Mouse (Mus musculus) testis, adult 2 months (tissue): ENCODE measurements around the gene Retnla. TPM values are rescaled to one million over a fixed set of nuclear protein-coding genes. Genes with fewer than 3 reads are reported as not detected.

Source experiments
- H3K27ac ChIP-seq: fragments of 200-500 bp; 2 replicates; pipeline ENCODE4 v1.5.1; 2012; ENCODE audit warnings: low read depth, low read length; ENCODE audit not compliant: control insufficient read depth, insufficient read depth
- H3K27me3 ChIP-seq: fragments of 200-500 bp; 2 replicates; pipeline ENCODE4 v1.6.1; 2012; ENCODE audit warnings: mild to moderate bottlenecking, low read length, moderate library complexity; ENCODE audit not compliant: control insufficient read depth, insufficient read depth
- H3K36me3 ChIP-seq: fragments of 200-500 bp; 2 replicates; pipeline ENCODE4 v1.6.1; 2012; ENCODE audit warnings: mild to moderate bottlenecking, low read length; ENCODE audit not compliant: control insufficient read depth, insufficient read depth
- H3K4me1 ChIP-seq: fragments of 200-500 bp; 2 replicates; pipeline ENCODE4 v1.6.1; 2012; ENCODE audit warnings: low read length; ENCODE audit not compliant: control insufficient read depth, insufficient read depth
- H3K4me3 ChIP-seq: fragments of 200-500 bp; 2 replicates; pipeline ENCODE4 v1.5.1; 2012; ENCODE audit warnings: low read depth, mild to moderate bottlenecking, low read length, moderate library complexity, mixed read lengths; ENCODE audit not compliant: control insufficient read depth
- CTCF ChIP-seq: fragments of 200-500 bp; IDR thresholded peaks from 2 replicates; pipeline ENCODE4 v1.5.1; 2012; ENCODE audit warnings: low read depth, mild to moderate bottlenecking, inconsistent platforms, low read length, moderate library complexity; ENCODE audit not compliant: control insufficient read depth, insufficient read depth, insufficient replicate concordance
- POLR2A ChIP-seq: fragments of 200-500 bp; IDR thresholded peaks from 2 replicates; pipeline ENCODE4 v1.6.1; 2012; ENCODE audit warnings: low read depth, mild to moderate bottlenecking, inconsistent platforms, low read length, moderate library complexity; ENCODE audit not compliant: control insufficient read depth
- polyA plus RNA-seq: library from polyadenylated mRNA; depleted of rRNA; stranded (reverse); fragments of >200 nt; gene quantifications from 2 replicates; pipeline ENCODE4 v1.2.3, GENCODE M21; 2012; rRNA removed

Retnla gene
- polyA plus RNA-seq, 1 experiment, result 4.5 TPM

DNA sequence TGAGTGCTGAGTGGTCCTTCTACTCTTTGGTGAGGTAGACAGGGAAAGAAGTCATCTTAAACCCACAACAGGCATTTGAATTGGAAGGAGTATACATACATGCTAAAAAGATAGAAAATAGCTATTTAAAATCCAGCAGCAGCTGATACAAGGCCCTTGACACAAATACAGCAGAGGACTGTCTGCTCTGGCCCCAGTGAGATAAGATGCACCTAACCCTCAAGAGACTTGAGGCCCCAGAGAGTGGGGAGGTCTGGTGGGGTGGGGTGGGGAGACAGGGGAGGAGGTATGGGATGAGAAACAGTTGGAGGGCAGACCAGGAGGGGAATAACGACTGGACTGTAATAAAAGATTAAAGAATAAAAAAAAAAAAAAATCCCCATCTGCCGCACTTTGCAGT is 25.3 kb downstream of the Retnla start:
- TF ChIP-seq POLR2A (no peak), CTCF (no peak)
- H3K4me1 ChIP-seq, result no peaks in the 10 kb centered on the region
- no peak overlapping the region for H3K27ac ChIP-seq
- H3K27me3 ChIP-seq, result no peaks in the 10 kb centered on the region
- no peak overlapping the region for H3K4me3 ChIP-seq
- H3K36me3 ChIP-seq, result no peaks in the 10 kb centered on the region

DNA sequence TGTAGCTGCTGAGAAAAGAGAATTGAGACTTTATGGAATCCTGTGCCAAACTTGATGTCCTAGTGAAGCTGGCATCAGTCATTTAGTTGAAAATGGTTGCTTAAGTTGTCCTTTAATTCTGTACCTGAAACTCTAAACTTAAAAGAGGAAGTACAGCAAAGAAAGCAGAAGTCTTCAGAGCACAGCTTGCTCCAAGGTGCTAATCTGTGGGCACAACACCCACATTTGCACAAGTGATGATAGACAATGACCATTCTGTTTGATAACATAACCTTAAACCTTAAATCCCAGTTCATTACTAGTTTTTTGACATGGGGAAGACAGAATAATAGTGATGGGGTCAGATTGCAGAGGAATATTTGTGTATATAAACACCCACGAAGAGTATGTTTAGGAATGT is 26.3 kb downstream of the Retnla start:
- no peaks in the 10 kb centered on the region for H3K4me1 ChIP-seq
- H3K27ac ChIP-seq, result no peak overlapping the region
- H3K36me3 ChIP-seq, result no peaks in the 10 kb centered on the region
- no peaks in the 10 kb centered on the region for H3K27me3 ChIP-seq
- H3K4me3 ChIP-seq, result no peak overlapping the region
- TF ChIP-seq CTCF (no peak), POLR2A (no peak)

DNA sequence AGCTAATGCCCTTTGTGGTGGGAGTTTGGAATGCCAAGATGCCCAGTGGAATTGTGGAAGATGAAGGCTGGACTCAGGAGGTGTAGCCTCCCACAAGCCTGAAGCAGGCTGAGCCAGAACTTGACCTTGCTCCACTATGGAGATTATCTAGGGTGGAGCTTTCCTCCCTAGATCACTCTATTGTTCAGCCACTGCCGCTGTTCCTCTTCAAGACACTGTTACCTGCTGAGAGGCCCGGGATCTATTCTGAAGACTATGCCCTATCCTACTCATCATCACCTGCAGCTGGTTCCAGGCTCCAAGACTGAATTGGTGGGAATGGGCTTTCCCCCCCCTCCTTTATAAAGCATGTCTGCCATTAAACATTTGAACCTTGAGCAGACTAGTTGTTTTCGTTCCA is 27.3 kb downstream of the Retnla start:
- TF ChIP-seq POLR2A, result no peak
- no peaks in the 10 kb centered on the region for H3K36me3 ChIP-seq
- H3K4me1 ChIP-seq, result no peaks in the 10 kb centered on the region
- no peak overlapping the region for H3K27ac ChIP-seq
- no peaks in the 10 kb centered on the region for H3K27me3 ChIP-seq
- no peak overlapping the region for H3K4me3 ChIP-seq

GRCm38 (mm10) chr16:48871754-48872153 is 29.4 kb downstream of the Retnla start:
- no peaks in the 10 kb centered on the region for H3K4me1 ChIP-seq
- H3K27me3 ChIP-seq, result no peaks in the 10 kb centered on the region
- no peak overlapping the region for H3K27ac ChIP-seq
- H3K4me3 ChIP-seq, result no peak overlapping the region
- H3K36me3 ChIP-seq, result no peaks in the 10 kb centered on the region
- TF ChIP-seq POLR2A (no peak), CTCF (no peak)

GRCm38 (mm10) chr16:48872321-48872720 is 30.0 kb downstream of the Retnla start, which contains the start of gene Retnlg:
Retnlg (plus strand) TSS chr16:48872621.
- TF ChIP-seq CTCF (no peak), POLR2A (no peak)
- Histone ChIP-seq H3K36me3 (no peaks in the 10 kb centered on the region), H3K4me3 (no peak within 1 kb of the TSS), H3K27me3 (no peaks in the 10 kb centered on the region), H3K27ac (no peak within 1 kb of the TSS), H3K4me1 (no peaks in the 10 kb centered on the region)

DNA sequence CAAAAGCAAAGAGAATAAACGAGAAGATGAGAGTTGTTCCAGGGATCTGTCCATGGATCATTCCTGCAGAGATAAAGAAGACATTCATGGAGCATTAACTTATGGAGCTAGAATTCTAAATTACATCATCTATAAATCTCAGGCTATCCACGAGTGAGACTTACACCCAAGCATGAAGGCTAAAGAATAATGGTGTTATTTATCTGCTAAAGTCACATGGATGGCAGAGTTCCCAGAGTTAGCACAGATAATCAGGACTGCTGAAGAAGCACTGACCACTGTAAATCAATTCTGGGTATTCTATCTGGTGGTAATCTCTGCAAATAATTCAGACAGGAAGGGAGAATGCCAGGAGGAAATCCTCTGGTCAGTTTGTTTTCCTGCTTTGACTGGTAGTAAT is 48.4 kb downstream of the Retnla start:
- H3K27ac ChIP-seq, result no peak overlapping the region
- H3K4me3 ChIP-seq, result no peak overlapping the region
- H3K27me3 ChIP-seq, result no peaks in the 10 kb centered on the region
- no peaks in the 10 kb centered on the region for H3K36me3 ChIP-seq
- no peak for TF ChIP-seq CTCF
- TF ChIP-seq POLR2A, result no peak
- no peaks in the 10 kb centered on the region for H3K4me1 ChIP-seq

Other genes starting within 250 kb of the Retnla start
- gene Trat1, start 70.5 kb upstream of the Retnla start, polyA plus RNA-seq, result 0.42 and 0.56 TPM in 2 replicates
- gene Retnlb, start 25.7 kb upstream of the Retnla start, polyA plus RNA-seq, result not detected in 2 replicates
- not detected in 2 replicates for gene Retnlg, start 30.1 kb downstream of the Retnla start, polyA plus RNA-seq
- 4.7 and 6.2 TPM in 2 replicates for gene Dzip3, start 151.6 kb downstream of the Retnla start, polyA plus RNA-seq
- 9.9 and 11.7 TPM in 2 replicates for gene Cip2a, start 151.6 kb downstream of the Retnla start, polyA plus RNA-seq
- gene Myh15, start 214.9 kb downstream of the Retnla start, polyA plus RNA-seq, result 1.8 and 2.0 TPM in 2 replicates